Mouse (Mus musculus) liver, embryonic 14.5 days (tissue): ENCODE data around the gene 4931406P16Rik. TPM values are rescaled to one million over a fixed set of nuclear protein-coding genes. Genes with fewer than 3 reads are reported as not detected.

Experiments
- ATAC-seq: fragments of 200-750 bp; cut with Nextera tagmentation; 2 replicates; pipeline ENCODE4 v1.8.0; 2017; ENCODE audit warnings: moderate number of reproducible peaks, mild to moderate bottlenecking, moderate library complexity; ENCODE audit not compliant: insufficient read depth
- DNase-seq, 3 experiments: peaks; one replicate each; pipeline ENCODE4 v3.0.0-alpha.2; 2012 to 2013; ENCODE audit warnings: low read depth in 3 of 3, low spot score in 3 of 3
- H3K27ac ChIP-seq: fragments of 300-500 bp; sonication (generic); 2 replicates; pipeline ENCODE4 v1.5.1; 2014; ENCODE audit warnings: moderate library complexity, mild to moderate bottlenecking, control low read depth, inconsistent platforms
- H3K27me3 ChIP-seq: fragments of 300-500 bp; sonication (generic); 2 replicates; pipeline ENCODE4 v1.6.1; 2014; ENCODE audit warnings: mild to moderate bottlenecking, low read length, moderate library complexity; ENCODE audit not compliant: control insufficient read depth, insufficient read depth
- H3K36me3 ChIP-seq: fragments of 300-500 bp; sonication (generic); replicated peaks from 2 replicates; pipeline ENCODE4 v1.6.1; 2014; ENCODE audit warnings: low read depth; ENCODE audit not compliant: control insufficient read depth, insufficient read depth
- H3K4me1 ChIP-seq, 2 experiments: fragments of 200-500 bp in 1 of 2; fragments of 300-500 bp in 1 of 2; sonication (generic) in 1 of 2; replicated peaks; 2 replicates each; pipeline ENCODE4 v1.6.1; 2012 to 2014; ENCODE audit warnings: antibody characterized with exemption in 1 of 2, inconsistent platforms in 1 of 2, low read length in 1 of 2; ENCODE audit not compliant: control insufficient read depth in 2 of 2, insufficient read depth in 2 of 2
- H3K4me2 ChIP-seq: fragments of 300-500 bp; sonication (generic); 2 replicates; pipeline ENCODE4 v1.6.1; 2014; ENCODE audit warnings: low read depth, mild to moderate bottlenecking, control low read depth, moderate library complexity
- H3K4me3 ChIP-seq, 2 experiments: fragments of 200-500 bp in 1 of 2; fragments of 300-500 bp in 1 of 2; sonication (generic) in 1 of 2; 2 replicates each; pipeline ENCODE4 v1.5.1; 2012 to 2014; ENCODE audit warnings: low read depth in 2 of 2, low read length in 2 of 2, mild to moderate bottlenecking in 2 of 2, control low read depth in 1 of 2, inconsistent platforms in 1 of 2, moderate library complexity in 1 of 2; ENCODE audit not compliant: insufficient read depth in 1 of 2
- H3K9ac ChIP-seq: fragments of 300-500 bp; sonication (generic); replicated peaks from 2 replicates; pipeline ENCODE4 v1.6.1; 2014; ENCODE audit warnings: mild to moderate bottlenecking, control low read depth, moderate library complexity
- H3K9me3 ChIP-seq: fragments of 300-500 bp; sonication (generic); 2 replicates; pipeline ENCODE4 v1.6.1; 2016; ENCODE audit warnings: low read length, mixed read lengths; ENCODE audit not compliant: control insufficient read depth
- CTCF ChIP-seq: IDR thresholded peaks from 2 replicates; pipeline ENCODE4 v1.5.1; 2016; ENCODE audit warnings: antibody characterized with exemption, low read depth, control low read depth
- EP300 ChIP-seq: IDR thresholded peaks from 2 replicates; pipeline ENCODE4 v1.6.1; 2016; ENCODE audit warnings: antibody characterized with exemption, low read depth
- WGBS: fragments of 180-500 bp; shearing (Covaris S2); extraction: QIAGEN DNeasy Blood & Tissue Kit; methylation state at CpG from one replicate; pipeline ENCODE4 v1.1.7; 2014; ENCODE audit not compliant: insufficient replicate concordance; 5-methylcytosine and 5-hydroxymethylcytosine counted together
- polyA plus RNA-seq, 2 experiments: library from polyadenylated mRNA; depleted of rRNA in 1 of 2; stranded (reverse) in 1 of 2; unstranded in 1 of 2; fragments of >200 nt; fragmentation: Nextera tagmentation in 1 of 2; extraction: Ambion mirVana in 1 of 2; gene quantifications; 2 replicates each; pipeline versions ENCODE4 v1.2.1 to v1.2.3; 2012 to 2014

4931406P16Rik gene
- polyA plus RNA-seq, 2 experiments, result 10.1 to 13.9 TPM

- Histone ChIP-seq H3K9me3 (no peaks in the 10 kb centered on the region), H3K36me3 (peaks cover 22% of the 10 kb centered on the region), H3K4me2 (no peak overlapping the region), H3K4me3 (no peak overlapping the region), H3K9ac (no peak overlapping the region), H3K27ac (no peak overlapping the region), H3K27me3 (no peaks in the 10 kb centered on the region), H3K4me1 (no peaks in the 10 kb centered on the region)
- DNase-seq (no peak), ATAC-seq (no peak)
- no peak for TF ChIP-seq CTCF
- no peak for TF ChIP-seq EP300
- WGBS, result 46% methylated on average over 12 of the region's 12 CpGs
These were observed 123.9 kb downstream of the 4931406P16Rik start for GRCm38 (mm10) chr7:34189376-34189989.

Other genes with a start within 250 kb of the 4931406P16Rik start
- gene Scgb1b30, start 218.1 kb downstream of the 4931406P16Rik start, polyA plus RNA-seq (2012; rRNA removed), result not detected in 2 replicates
- not detected in 2 replicates for gene Scgb1b30, start 218.1 kb downstream of the 4931406P16Rik start, polyA plus RNA-seq (2014; fragmentation: Nextera tagmentation; extraction: Ambion mirVana)
- 2.8 TPM in 2 replicates for gene Wtip, start 180.3 kb downstream of the 4931406P16Rik start, polyA plus RNA-seq (2012; rRNA removed)
- 0.47 and 0.57 TPM in 2 replicates for gene Wtip, start 180.3 kb downstream of the 4931406P16Rik start, polyA plus RNA-seq (2014; fragmentation: Nextera tagmentation; extraction: Ambion mirVana)
- 37.4 and 62.1 TPM in 2 replicates for gene Uba2, start 144.0 kb downstream of the 4931406P16Rik start, polyA plus RNA-seq (2012; rRNA removed)
- gene Uba2, start 144.0 kb downstream of the 4931406P16Rik start, polyA plus RNA-seq (2014; fragmentation: Nextera tagmentation; extraction: Ambion mirVana), result 83.0 and 97.5 TPM in 2 replicates
- gene Pdcd2l, start 116.9 kb downstream of the 4931406P16Rik start, polyA plus RNA-seq (2012; rRNA removed), result 12.4 and 14.1 TPM in 2 replicates
- 20.4 and 21.7 TPM in 2 replicates for gene Pdcd2l, start 116.9 kb downstream of the 4931406P16Rik start, polyA plus RNA-seq (2014; fragmentation: Nextera tagmentation; extraction: Ambion mirVana)
- gene Gpi1, start 83.2 kb downstream of the 4931406P16Rik start, polyA plus RNA-seq (2012; rRNA removed), result 83.2 and 101 TPM in 2 replicates
- 107 and 108 TPM in 2 replicates for gene Gpi1, start 83.2 kb downstream of the 4931406P16Rik start, polyA plus RNA-seq (2014; fragmentation: Nextera tagmentation; extraction: Ambion mirVana)
- gene Gm6096, start 62.5 kb downstream of the 4931406P16Rik start, polyA plus RNA-seq (2012; rRNA removed), result not detected in 2 replicates
- gene Gm6096, start 62.5 kb downstream of the 4931406P16Rik start, polyA plus RNA-seq (2014; fragmentation: Nextera tagmentation; extraction: Ambion mirVana), result 0.30 TPM in 1 of 2 replicates, not detected in the other
- gene Lsm14a, start 79.8 kb upstream of the 4931406P16Rik start, polyA plus RNA-seq (2012; rRNA removed), result 36.4 and 44.7 TPM in 2 replicates
- 25.4 and 27.7 TPM in 2 replicates for gene Lsm14a, start 79.8 kb upstream of the 4931406P16Rik start, polyA plus RNA-seq (2014; fragmentation: Nextera tagmentation; extraction: Ambion mirVana)